Comparison of ENCODE assay signal across 8 mouse cellular contexts in the genomic region with DNA sequence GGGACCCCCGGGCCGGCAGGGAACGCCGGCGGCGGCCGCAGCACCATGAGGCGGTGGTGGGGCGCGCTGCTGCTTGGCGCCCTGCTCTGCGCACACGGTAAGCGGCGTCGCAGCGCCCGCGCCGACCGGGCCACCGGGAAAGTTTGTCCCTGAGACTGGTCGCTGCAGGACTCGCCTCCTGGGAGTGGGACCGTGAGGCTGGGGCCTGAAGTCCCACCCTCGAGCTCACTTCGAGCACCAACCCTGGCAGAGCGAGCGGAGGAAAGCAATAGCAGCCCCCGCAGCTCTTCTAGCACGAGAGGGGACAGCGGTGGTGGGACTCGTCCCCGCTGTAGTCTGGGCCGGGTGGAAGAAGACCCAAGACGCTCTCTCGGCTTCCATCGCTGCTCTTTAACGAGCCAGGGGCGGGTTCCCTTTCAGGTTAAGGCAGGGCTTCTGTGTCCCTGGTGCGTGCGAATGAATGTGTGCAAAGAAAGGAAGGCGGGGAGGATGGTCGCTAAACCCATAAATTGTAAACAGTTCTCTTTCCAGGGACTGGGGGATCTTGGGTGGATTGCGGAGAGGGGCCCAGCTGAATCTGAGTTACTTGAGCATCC. TPM values are rescaled to one million over a fixed set of nuclear protein-coding genes. Genes with fewer than 3 reads are reported as not detected.
DNase-seq lines count a peak whose midpoint lies in the region; ATAC-seq lines count a peak whose summit lies in the region.

No protein-coding gene starts in this region.

- under 1% methylated on average over 45 of the region's 45 CpGs for WGBS in embryonic facial prominence, embryonic 15.5 days
- WGBS in intestine, embryonic 14.5 days = 0% methylated on average over 43 of the region's 45 CpGs

- H3K27me3 ChIP-seq in embryonic facial prominence, embryonic 15.5 days = no peaks in the 10 kb centered on the region
- no peaks in the 10 kb centered on the region for H3K27me3 ChIP-seq in intestine, embryonic 14.5 days (replicated peaks; ENCODE audit: control insufficient read depth, insufficient read depth, low read length)

- peak; percentile 60 for DNase-seq in kidney, adult 18-20 months
- DNase-seq in kidney, postnatal 14 days = no peak
- DNase-seq in MN1 (ENCODE audit: low spot score) = peak; percentile 56
- DNase-seq in intestine, embryonic 14.5 days (ENCODE audit: low spot score) = peak; percentile 79
- no peak for DNase-seq in layer of hippocampus, postnatal 25 days (ENCODE audit: extremely low spot score in 1 of 2, low spot score in 1 of 2)
- no peak for DNase-seq in thymus, adult 18-20 months

- H3K9me3 ChIP-seq in embryonic facial prominence, embryonic 15.5 days (replicated peaks) = no peaks in the 10 kb centered on the region
- no peaks in the 10 kb centered on the region for H3K9me3 ChIP-seq in intestine, embryonic 14.5 days (ENCODE audit: control insufficient read depth, low read length)

- peak overlapping the region; percentile 84 for H3K4me2 ChIP-seq in embryonic facial prominence, embryonic 15.5 days (replicated peaks)
- peak overlapping the region; percentile 68 for H3K4me2 ChIP-seq in intestine, embryonic 14.5 days (ENCODE audit: low read length)

- peaks cover 39% of the 10 kb centered on the region for H3K4me1 ChIP-seq in embryonic facial prominence, embryonic 15.5 days
- peaks cover 34% of the 10 kb centered on the region for H3K4me1 ChIP-seq in intestine, embryonic 14.5 days (replicated peaks; ENCODE audit: control insufficient read depth, insufficient read depth, low read length)

- peak overlapping the region; percentile 96 for H3K27ac ChIP-seq in embryonic facial prominence, embryonic 15.5 days (replicated peaks)
- peak overlapping the region; percentile 90 for H3K27ac ChIP-seq in intestine, embryonic 14.5 days (ENCODE audit: low read depth)

- peak overlapping the region; percentile 82 for H3K4me3 ChIP-seq in embryonic facial prominence, embryonic 15.5 days (replicated peaks)
- H3K4me3 ChIP-seq in intestine, embryonic 14.5 days (ENCODE audit: low read depth, low read length) = peak overlapping the region; percentile 88

- no peaks in the 10 kb centered on the region for H3K36me3 ChIP-seq in embryonic facial prominence, embryonic 15.5 days
- no peaks in the 10 kb centered on the region for H3K36me3 ChIP-seq in intestine, embryonic 14.5 days (ENCODE audit: control insufficient read depth, insufficient read depth, low read length)

- peak; percentile 13 for ATAC-seq in embryonic facial prominence, embryonic 15.5 days (ENCODE audit: insufficient number of reproducible peaks, low FRiP score, low TSS enrichment, low read depth)
- peak; percentile 23 for ATAC-seq in intestine, embryonic 14.5 days (replicated peaks; ENCODE audit: low FRiP score, low TSS enrichment, low read depth)
- 0 out of 2 replicates have a peak, but pooled peaks have one; percentile 27 for ATAC-seq in megakaryocyte progenitor cell, adult 5-6 weeks (replicated peaks; ENCODE audit: poor library complexity)

- H3K9ac ChIP-seq in embryonic facial prominence, embryonic 15.5 days = peak overlapping the region; percentile 81
- peak overlapping the region; percentile 72 for H3K9ac ChIP-seq in intestine, embryonic 14.5 days (ENCODE audit: low read length)

RNA-seq across cellular contexts. Expression of gene Lrp4, which starts 0.4 kb away (rescaled TPM):
- 11.1 and 12.0 TPM in 2 replicates for polyA plus RNA-seq in embryonic facial prominence, embryonic 15.5 days (2015; fragmentation: Nextera tagmentation; extraction: Ambion mirVana)
- 7.8 and 8.5 TPM in 2 replicates for polyA plus RNA-seq in intestine, embryonic 14.5 days (2014; fragmentation: Nextera tagmentation; extraction: Ambion mirVana)
- 1.9 TPM in 2 replicates for total RNA-seq in megakaryocyte progenitor cell, adult 5-6 weeks (2015)
- total RNA-seq in megakaryocyte progenitor cell, adult 5-6 weeks (2017) = 2.7 and 3.8 TPM in 2 replicates
- 10 to 100 TPM; 33.3 to 33.8 TPM for total RNA-seq in layer of hippocampus, postnatal 25 days (2021)

RNA-seq across cellular contexts. Expression of gene 1110051M20Rik, which starts 13.2 kb away (rescaled TPM):
- 61.0 and 68.0 TPM in 2 replicates for polyA plus RNA-seq in embryonic facial prominence, embryonic 15.5 days (2015; fragmentation: Nextera tagmentation; extraction: Ambion mirVana)
- polyA plus RNA-seq in intestine, embryonic 14.5 days (2014; fragmentation: Nextera tagmentation; extraction: Ambion mirVana) = 53.1 and 64.5 TPM in 2 replicates
- total RNA-seq in megakaryocyte progenitor cell, adult 5-6 weeks (2015) = 15.2 and 15.3 TPM in 2 replicates
- 4.8 and 5.8 TPM in 2 replicates for total RNA-seq in megakaryocyte progenitor cell, adult 5-6 weeks (2017)
- 100 to 1,000 TPM; 101 to 108 TPM for total RNA-seq in layer of hippocampus, postnatal 25 days (2021)

Comparison
In these comparisons a context has a peak if more than half of its experiments do, and no peak if none do; other contexts are left out.
1. DNase-seq: peak in kidney, adult 18-20 months (single experiment), MN1 (single experiment) and intestine, embryonic 14.5 days (single experiment); none in kidney, postnatal 14 days (single experiment), layer of hippocampus, postnatal 25 days (0 of 2) and thymus, adult 18-20 months (0 of 2).
2. RNA of gene Lrp4, which starts 0.4 kb away (total RNA-seq): 33.3 to 33.8 TPM in layer of hippocampus, postnatal 25 days; 1.9 to 3.8 TPM in megakaryocyte progenitor cell, adult 5-6 weeks; every median in the first group is over 4 times any median in the second.
3. RNA of gene 1110051M20Rik, which starts 13.2 kb away (total RNA-seq): 101 to 108 TPM in layer of hippocampus, postnatal 25 days; 4.8 to 15.3 TPM in megakaryocyte progenitor cell, adult 5-6 weeks; every median in the first group is over 4 times any median in the second.
4. Peak in every context shown above with its lines, with median percentiles within 50 percentile points of each other: ATAC-seq.